Mouse (Mus musculus): ENCODE results near the gene Zdhhc8. TPM values are rescaled to one million over a fixed set of nuclear protein-coding genes. Genes with fewer than 3 reads are reported as not detected.

The Zdhhc8 gene
- polyA plus RNA-seq, 1 experiment = 176 TPM

GRCm38 (mm10) chr16:18172266-18172855, 62.6 kb downstream of the Zdhhc8 start:
- H3K27ac ChIP-seq (ENCODE audit: insufficient read depth, low read length) = peak overlapping the region; percentile 55
- H3K4me1 ChIP-seq (ENCODE audit: control insufficient read depth, insufficient read depth, low read length) = peaks cover 13% of the 10 kb centered on the region
- no peak overlapping the region for H3K4me3 ChIP-seq (ENCODE audit: insufficient read depth, low read length)
- TF ChIP-seq POLR2A (IDR thresholded peaks at IDR 0.05; ENCODE audit: extremely low read depth, insufficient read depth, low read length) = no peak
- TF ChIP-seq CTCF (IDR thresholded peaks at IDR 0.05; ENCODE audit: extremely low read depth, insufficient read depth, low read length) = peak; percentile 88

Other genes with a start within 250 kb of the Zdhhc8 start
- gene Dgcr6, start 182.3 kb downstream of the Zdhhc8 start, polyA plus RNA-seq (2012; rRNA removed) = 113 and 120 TPM in 2 replicates
- gene Prodh, start 144.9 kb downstream of the Zdhhc8 start, polyA plus RNA-seq (2012; rRNA removed) = 72.7 and 86.0 TPM in 2 replicates
- gene Rtn4r, start 107.5 kb downstream of the Zdhhc8 start, polyA plus RNA-seq (2012; rRNA removed) = 225 and 233 TPM in 2 replicates
- gene Ccdc188, start 17.3 kb downstream of the Zdhhc8 start, polyA plus RNA-seq (2012; rRNA removed) = not detected in 2 replicates
- gene Trmt2a, start 13.5 kb upstream of the Zdhhc8 start, polyA plus RNA-seq (2012; rRNA removed) = 72.9 and 84.7 TPM in 2 replicates
- gene Ranbp1, start 13.6 kb upstream of the Zdhhc8 start, polyA plus RNA-seq (2012; rRNA removed) = 92.3 and 95.1 TPM in 2 replicates
- 0.36 TPM in 1 of 2 replicates, not detected in the other for gene Gm49776, start 23.2 kb upstream of the Zdhhc8 start, polyA plus RNA-seq (2012; rRNA removed)
- 36.3 and 40.9 TPM in 2 replicates for gene Dgcr8, start 54.1 kb upstream of the Zdhhc8 start, polyA plus RNA-seq (2012; rRNA removed)
- 231 and 235 TPM in 2 replicates for gene Tango2, start 113.0 kb upstream of the Zdhhc8 start, polyA plus RNA-seq (2012; rRNA removed)
- gene Arvcf, start 113.0 kb upstream of the Zdhhc8 start, polyA plus RNA-seq (2012; rRNA removed) = 30.6 and 35.9 TPM in 2 replicates
- 22.4 and 29.5 TPM in 2 replicates for gene Txnrd2, start 191.2 kb upstream of the Zdhhc8 start, polyA plus RNA-seq (2012; rRNA removed)
- 150 and 155 TPM in 2 replicates for gene Comt, start 191.7 kb upstream of the Zdhhc8 start, polyA plus RNA-seq (2012; rRNA removed)

Data from cortical plate, adult 2 months (tissue).